Mouse (Mus musculus) olfactory bulb, adult 2 months (tissue): ENCODE results near the gene Il17f.

Source experiments
- CTCF ChIP-seq: fragments of 200-500 bp; IDR thresholded peaks from 2 replicates; pipeline ENCODE4 v1.5.1; 2012; ENCODE audit warnings: low read depth, mild to moderate bottlenecking, low read length, moderate library complexity; ENCODE audit not compliant: insufficient read depth
- POLR2A ChIP-seq: fragments of 200-500 bp; IDR thresholded peaks from 2 replicates; pipeline ENCODE4 v1.6.1; 2012; ENCODE audit warnings: mild to moderate bottlenecking, low read depth, low read length, moderate library complexity; ENCODE audit not compliant: insufficient read depth

- no peak for TF ChIP-seq CTCF
- no peak for TF ChIP-seq POLR2A
Measured at GRCm38 (mm10) chr1:20825036-20825435, 34.6 kb upstream of the Il17f start.
